Mouse (Mus musculus) NIH3T3 (cell line): ENCODE data around the gene Rrp36.
A peak's percentile ranks its signal among the peaks of the same experiment; 100 is the strongest.

Experiments
- DNase-seq: peaks from one replicate; pipeline ENCODE4 v3.0.0-alpha.2; 2012; ENCODE audit warnings: low read depth

Rrp36 gene

DNA sequence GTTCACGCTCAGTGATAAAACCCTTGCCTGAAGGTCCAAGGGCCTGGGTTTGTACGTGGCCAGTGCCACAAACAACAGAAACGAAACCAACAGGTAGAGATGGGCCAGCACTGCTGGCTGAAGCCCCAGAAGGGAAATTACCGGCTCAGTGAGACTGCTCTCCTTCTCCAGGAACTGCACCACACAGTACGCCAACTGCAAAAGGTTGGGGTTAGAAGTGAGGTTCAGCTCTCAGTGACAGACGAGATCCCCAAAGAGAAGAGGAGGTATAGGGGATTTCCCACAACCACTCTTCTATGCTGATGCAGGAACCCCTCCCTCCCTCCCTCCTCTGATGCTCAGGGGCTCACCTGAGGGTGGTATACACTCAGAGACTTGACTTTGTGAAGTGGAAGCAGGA lies 11.8 kb upstream of the Rrp36 start:
- no peak for DNase-seq

DNA sequence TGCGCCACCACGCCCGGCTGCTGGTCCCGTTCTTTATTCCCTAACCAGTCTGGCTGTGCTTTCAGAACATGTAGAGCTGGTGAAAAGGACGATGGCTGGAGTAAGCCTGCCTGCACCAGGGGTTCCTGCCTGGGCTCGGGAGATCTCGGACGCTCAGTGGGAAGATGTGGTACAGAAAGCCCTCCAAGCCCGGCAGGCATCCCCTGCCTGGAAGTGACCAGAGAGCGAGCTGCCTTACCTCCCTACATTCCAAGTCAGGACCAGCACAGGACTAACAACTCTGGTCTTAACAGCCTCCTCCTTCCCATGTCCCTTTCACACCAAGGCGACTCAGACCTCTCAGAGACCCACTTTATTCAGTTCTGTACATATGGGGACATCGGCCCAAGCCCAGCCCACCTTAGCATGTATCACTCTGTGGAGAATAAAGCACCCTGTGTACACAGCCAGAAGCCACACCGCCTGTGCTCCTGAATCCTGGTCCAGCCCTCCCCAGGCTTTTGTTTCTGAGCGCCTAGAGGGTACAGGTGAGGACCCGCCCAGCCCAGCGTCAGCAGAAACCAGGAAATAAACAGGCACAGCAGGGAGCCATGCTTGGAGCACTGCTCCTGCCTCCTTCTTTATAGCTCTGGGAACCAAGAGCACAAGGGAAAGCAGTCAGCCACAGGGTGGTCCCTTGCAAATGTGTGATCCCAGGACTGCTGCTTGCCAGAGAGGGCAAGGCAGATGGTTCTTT lies 8.7 kb upstream of the Rrp36 start:
- no peak for DNase-seq

DNA sequence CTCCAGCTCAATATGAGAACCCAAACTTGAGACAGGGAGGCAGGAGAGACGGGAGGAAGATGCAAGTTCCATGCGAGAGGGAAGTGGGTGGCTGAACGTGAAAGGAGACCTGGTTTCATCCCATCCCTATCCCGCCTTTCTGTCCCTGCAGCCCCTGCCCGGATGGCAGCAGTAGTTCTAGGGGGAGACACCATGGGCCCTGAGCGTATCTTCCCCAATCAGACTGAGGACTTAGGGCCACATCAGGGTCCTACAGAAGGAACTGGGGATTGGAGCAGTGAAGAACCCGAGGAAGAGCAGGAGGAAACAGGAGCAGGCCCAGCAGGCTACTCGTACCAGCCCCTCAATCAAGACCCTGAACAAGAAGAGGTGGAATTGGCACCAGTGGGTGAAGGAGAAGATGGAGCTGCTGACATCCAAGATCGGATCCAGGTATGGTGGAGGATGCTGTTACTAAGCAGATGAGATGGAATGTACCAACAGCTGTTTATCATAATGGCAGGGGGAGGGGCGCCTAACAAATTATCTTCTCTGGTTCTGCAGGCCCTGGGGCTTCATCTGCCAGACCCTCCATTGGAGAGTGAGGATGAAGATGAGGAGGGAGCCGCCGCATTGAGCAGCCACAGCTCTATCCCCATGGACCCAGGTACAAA lies 7.4 kb upstream of the Rrp36 start:
- DNase-seq, result peak; percentile 18

DNA sequence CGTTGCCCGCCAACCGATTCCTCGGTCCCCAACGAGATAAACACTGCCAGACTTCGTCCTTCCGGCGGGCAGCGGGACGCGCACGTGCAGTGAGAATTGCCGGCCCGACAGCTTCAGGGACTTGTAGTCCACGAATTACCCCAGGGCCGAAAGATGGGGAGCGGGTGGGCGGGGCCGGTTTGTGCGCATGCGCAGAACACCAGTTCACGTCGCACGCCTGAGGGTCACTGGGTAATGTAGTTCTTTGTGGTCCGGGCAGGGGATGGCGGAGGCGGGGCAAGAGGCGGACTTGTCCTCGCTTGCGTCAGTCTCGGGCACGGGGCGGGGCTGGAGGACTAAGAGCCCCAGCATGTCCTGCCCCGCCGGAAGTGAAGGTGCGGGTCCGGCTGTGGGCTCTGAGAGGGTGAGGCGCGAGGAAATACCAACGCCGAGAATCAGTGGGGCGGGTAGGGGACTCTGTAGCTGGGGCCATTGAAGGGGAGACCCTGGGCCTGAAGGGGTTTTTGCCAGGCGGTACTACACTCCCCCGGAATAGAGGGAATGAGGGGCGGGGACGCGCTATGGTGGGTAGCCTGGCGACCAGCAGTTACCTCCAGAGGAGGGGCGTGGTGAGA lies 6.7 kb upstream of the Rrp36 start, which contains the start of gene Klhdc3:
Gene Klhdc3, minus strand, starts transcription at position 155 of the 614 bp plus-strand sequence.
- DNase-seq, result peak; percentile 99

DNA sequence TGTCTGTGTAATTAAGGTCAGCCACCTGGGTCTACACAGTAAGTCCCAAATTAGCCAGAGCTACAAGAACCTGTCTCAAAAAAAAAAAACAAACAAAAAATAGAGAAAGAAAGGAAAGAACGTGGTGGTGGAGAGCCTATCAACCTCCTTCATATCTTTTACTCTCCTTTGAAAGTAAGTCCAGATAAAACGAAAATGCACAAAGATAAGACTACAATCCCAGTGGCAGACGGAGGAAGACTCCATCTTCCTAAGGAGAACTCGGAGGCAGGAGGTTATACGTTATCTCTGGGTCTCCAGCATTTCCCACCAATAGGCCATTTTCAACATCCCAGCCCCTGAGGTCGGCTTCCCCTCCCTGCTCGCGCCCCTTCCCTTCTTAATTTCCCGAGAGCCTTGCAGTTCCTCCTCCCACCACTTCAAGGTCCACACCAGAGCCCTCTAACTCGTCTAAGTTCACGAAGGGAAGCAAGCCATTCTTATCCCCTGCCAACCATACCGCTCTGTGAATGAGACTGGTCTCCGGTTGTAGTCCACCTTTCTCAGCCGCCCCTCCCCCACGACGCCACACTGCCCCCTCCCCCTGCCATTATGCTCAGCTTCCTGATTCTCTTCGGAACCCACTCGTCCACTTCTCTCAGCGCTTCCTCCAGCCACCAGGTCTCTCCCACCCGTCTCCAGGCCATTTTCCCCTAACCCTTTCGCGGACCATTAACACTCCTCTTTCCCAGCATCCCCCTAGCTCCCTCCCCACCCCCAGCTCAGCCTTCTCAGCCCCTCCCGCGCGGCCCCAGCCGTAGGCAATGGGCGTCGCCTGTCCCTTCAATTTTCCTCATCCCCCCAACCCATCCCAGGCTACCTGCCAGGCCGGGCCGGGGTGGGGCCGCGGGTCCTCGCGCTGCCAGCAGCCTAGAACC lies 5.9 kb upstream of the Rrp36 start:
- DNase-seq, result peak; percentile 66

DNA sequence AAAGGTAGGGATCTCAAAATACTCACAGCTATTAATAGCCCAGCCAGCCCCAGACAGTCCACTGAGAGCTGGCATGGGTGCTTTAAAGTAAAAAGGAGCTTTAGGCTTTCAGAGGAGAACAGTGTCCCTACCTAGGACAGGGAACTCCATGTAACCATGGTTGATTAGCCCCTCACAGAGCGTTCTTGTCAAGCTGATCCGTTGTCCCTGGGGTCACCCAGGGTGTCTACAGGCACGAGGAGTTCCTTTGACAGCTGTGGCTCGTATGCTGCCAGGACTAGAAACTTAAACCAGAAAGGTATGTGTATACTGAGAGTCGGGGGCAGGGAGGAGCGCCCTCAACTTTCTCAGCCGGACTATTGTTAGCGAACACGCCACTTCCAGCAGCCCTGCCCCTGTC lies 4.8 kb upstream of the Rrp36 start:
- DNase-seq, result no peak

DNA sequence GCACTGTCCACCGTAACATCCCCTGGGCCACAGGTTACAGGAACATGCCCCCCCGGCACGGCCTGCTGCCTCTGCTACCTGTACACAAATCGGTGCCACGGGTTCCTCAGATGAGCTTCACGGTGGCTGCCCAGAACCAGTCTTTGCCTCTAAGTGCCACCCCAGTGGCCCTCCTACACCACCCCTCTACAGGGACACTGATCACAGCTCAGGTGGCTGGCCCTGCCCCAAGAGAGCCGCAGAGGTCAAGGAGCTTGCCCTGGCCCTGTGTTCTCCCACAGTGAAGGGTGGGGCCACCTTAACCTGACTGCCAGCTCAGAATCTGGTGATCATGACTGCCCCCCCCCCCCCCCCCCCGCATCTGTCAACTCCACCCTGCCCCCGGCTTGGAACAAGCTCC lies 4.3 kb upstream of the Rrp36 start, which contains the start of gene Mea1:
Gene Mea1, plus strand, starts transcription at position 378 of the 400 bp plus-strand sequence.
- no peak for DNase-seq

DNA sequence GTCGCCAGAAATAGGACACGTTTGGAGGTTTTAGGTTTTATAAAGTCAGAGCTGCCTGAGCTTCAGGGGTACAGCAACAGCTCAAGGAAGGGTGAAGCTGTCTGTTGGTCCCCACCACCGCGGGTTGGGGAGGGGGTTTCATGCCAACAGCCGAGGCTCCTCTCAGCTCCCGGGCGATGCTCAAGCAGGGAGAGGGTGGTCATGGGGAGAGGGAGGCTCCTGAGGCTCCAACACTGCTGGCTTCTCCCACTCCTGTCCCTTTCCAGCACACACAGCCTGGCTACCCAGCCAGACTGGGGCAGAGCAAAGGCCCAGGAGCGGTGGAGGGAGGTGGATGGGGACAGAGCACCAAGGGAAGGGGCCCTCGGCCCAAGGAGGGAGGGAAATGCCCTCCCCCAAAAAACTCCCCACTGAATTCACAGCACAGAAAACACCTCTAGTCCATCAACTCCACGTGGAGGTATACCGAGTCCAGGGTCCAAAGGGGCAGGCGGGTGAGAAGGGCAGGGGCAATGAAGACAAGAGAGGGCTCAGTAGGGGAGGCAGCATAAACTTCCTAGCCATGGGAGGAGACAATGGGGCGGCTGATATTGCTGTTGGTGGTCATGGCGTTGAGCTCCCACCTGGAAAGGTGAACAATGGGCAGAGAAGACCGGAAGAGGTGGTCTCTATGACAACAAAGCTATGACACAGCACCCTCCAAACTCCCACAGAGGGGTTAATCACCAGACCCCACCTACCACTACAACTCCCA lies 555 bp upstream of the Rrp36 start:
- no peak for DNase-seq

DNA sequence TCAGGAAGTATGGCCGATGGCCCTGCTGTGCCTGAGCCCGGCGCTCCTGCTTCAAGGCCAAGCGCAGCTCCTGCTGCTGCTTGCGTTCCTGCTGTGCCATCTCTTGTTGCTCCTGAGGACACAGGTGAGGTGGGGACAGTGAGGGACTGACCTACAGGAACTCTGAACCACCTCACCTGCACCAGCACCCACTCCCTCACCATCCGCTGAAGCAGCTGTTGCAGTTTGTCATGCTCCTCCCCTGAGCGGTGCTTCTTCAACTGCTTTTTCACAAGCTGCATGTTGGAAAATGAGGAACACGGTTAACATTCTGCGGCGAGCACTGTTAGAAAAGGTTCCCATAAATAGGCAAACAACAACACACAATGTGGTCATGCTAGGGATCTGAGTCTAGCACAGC lies 4.2 kb downstream of the Rrp36 start:
- DNase-seq, result no peak

DNA sequence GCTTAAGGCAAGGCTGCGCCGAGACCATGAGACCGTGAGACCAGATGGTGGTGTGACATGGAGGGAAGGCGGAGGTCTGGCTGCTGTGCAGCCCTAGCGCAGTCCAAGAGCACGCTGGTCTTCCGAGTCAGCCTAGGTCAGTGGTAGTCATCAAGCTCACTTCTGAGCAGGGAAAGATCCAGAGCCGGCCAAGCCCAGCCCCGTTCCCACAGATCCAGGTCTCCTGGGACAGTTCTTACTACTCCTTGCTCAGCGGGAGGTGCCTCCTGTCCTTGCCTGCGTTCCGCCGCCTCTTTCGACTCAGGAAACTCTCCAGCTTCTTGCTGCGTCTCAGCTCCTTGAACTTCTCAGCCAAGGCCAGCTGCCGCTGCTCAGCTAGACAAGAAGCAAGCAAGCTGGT lies 6.4 kb downstream of the Rrp36 start:
- no peak for DNase-seq

DNA sequence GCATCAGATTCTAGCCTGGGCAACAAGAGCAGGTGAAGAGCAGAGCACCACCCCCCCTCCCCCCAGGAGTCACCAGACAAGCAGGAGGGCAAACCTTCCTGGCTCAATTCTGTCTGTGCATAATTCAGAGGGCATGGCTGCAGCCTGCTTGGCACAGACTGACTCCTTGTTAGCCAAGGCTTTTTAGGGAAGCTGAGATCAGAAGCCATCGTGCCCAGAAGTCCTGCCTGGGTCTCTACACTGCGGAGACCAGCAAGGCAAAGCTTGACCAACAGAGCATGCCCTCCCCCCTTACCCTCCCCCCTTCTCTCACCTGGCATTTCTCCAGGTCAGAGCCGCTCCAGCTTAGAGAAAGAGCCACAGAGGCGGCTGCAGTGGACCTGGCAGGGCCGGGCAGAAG lies 11.4 kb downstream of the Rrp36 start:
- DNase-seq, result no peak

DNA sequence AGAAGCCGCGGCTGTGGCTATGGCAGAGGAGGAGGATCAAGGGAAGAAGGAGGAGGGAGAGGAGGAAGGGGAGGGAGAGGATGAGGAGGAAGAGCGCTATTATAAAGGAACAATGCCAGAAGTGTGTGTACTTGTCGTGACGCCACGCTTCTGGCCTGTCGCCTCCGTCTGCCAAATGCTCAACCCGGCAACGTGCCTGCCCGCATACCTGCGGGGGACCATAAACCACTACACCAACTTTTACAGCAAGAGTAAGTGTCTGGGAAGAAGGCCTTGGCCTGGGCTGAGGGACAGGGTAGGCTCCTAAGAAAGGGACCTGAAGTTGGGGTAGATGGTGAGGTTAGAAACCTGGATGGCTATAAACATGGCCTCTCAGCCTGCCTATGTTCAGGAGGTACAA lies 12.2 kb downstream of the Rrp36 start:
- DNase-seq, result no peak

DNA sequence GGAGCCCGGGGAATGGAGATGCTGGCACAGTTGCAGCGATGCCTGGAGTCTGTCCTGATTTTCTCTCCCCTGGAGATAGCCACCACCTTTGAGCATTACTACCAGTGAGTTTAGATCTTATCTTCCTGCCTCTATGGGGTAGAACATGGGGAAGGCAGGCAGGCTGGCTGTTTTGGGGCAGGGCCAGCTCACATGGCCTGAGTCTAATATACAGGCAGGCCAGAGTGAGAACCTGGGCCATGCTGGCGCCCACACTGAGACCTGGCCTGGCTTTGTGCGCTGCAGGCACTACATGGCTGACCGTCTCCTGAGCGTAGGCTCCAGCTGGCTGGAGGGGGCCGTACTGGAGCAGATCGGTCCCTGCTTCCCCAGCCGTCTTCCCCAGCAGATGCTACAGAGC lies 12.8 kb downstream of the Rrp36 start:
- no peak for DNase-seq

DNA sequence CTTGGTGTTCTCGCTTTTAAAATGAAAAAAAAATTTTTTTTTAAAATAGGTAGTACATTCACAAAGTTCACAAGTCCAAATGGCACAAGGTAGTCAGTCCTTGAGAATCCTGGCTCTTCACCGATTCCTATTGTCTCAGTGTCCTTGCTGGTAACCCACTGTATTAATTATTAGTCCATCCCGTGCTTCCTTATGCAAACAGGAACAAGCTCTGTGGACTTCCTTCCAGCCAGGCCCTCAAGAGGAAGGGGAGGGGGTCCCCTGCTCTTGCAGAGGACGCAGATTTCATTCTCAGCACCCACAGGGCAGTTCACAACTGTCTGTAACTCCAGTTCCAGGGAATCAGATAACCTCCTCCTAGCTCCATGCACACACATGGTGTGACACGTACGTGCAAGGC lies 18.1 kb downstream of the Rrp36 start:
- no peak for DNase-seq

DNA sequence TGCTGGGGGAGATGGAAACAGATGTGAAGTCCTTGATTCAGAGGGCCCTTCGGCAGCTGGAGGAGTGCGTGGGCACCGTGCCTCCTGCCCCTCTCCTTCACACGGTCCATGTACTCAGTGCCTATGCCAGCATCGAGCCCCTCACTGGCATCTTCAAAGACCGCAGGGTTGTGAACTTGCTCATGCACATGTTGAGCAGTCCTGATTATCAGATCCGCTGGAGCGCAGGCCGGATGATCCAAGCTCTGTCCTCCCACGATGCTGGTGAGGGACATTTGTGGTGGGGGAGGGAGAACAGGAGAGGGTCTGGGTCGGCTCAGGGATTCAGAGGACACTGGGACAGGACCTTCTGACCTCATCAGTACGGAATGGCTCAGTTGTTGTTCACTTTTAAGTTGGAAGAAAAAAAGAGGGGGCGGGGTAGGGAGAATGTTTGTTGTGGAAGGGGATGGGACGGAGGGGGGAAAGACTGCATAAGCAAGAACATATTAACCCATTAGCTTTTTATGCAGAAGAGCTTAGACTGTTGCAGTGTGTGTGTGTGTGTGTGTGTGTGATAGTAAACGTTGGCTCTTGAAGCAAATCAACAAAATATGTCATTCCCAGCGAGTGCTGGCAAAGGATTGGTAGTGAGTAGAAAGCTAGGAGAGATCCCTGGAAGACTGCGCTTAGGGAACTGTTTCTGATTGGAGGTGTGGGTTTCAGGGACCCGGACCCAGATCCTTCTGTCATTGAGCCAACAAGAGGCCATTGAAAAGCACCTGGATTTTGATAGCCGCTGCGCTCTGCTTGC lies 22.2 kb downstream of the Rrp36 start:
- no peak for DNase-seq

DNA sequence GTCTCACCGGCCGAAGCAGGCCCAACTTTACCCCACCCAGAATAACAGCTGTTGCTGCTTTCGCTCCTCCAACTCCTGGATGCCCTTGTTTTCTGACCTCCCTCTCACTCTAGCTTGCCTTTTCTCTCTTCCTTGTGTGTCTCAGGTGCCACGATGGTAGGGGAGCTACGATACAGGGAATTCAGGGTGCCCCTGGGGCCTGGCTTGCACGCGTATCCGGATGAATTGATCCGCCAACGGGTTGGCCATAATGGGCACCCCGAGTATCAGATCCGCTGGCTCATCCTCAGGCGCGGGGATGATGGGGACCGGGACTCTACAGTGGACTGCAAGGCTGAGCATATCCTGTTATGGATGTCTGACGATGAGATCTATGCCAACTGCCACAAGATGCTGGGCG lies 22.9 kb downstream of the Rrp36 start:
- no peak for DNase-seq

DNA sequence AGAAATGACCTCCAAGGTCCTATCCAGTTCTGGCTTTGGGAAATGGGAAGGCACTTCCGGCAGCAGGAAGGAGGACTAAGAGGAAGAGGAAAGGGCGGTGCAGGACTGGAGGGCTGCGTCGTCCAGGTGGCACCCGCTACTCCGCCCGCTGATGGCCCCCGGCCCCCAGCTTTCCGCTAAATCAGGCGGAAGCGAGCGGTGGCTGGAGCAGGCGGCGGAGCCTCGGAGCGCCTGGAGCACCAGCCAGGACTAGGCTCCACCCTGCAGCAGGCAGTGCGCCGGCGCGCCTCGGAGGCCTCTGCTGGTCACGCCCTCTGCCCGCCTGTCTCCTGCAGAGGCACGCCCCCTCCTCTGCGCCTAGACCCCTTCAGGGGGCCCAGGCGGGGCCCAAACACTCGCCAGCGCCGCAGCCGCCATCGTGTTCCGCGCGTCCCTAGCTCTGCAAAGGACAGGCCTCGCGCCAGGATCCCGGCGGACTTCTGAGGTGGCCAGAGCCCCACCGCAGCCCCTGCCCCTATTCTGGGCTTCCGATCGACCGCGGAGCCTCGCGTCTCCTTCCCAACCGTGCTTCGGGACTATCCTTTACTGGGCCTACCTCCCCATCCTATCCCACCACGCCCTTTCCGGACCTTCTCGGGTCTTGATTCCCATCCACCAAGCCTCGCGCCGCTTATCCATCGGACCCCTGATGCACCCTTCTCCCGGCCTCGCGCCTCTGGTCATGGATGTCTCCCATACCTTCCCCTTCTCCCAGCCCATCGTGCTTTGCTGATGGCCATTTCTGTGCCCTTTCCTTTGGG lies 23.7 kb downstream of the Rrp36 start, which contains the start of gene Cul7:
Gene Cul7, plus strand, starts transcription at position 106 of the 800 bp plus-strand sequence.
- peak; percentile 95 for DNase-seq

DNA sequence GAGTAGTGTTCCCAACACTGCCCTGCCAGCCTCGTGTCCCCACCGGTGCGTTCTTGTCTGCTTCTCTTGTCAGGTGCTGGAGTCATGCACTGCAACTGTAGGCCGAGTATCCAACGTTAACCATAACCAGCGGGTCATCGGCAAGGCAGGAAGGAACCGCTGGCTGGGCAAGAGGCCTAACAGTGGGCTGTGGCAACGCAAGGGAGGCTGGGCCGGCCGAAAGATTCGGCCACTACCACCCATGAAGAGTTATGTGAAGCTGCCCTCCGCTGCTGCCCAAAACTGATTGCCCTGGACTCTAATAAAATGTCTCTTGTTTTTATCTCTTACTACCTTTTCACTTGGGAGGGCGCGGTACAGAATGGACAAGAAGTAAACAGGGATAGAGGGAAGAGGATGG lies 24.3 kb downstream of the Rrp36 start:
- DNase-seq, result no peak

DNA sequence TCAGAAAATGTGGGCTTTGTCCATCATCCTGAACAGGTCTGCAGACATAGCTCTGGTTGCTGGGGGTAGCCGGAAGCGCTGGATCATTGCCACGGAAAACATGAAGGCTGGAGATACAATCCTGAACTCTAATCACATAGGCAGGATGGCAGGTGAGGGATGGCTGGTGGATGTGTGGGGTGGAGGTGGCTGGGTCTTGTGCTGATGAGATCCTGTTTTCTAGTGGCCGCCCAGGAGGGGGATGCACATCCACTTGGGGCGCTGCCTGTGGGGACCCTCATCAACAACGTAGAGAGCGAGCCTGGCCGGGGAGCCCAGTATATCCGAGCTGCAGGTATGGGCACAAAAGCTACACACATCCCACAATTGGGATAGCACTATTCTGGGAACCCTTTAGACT lies 25.7 kb downstream of the Rrp36 start:
- no peak for DNase-seq

DNA sequence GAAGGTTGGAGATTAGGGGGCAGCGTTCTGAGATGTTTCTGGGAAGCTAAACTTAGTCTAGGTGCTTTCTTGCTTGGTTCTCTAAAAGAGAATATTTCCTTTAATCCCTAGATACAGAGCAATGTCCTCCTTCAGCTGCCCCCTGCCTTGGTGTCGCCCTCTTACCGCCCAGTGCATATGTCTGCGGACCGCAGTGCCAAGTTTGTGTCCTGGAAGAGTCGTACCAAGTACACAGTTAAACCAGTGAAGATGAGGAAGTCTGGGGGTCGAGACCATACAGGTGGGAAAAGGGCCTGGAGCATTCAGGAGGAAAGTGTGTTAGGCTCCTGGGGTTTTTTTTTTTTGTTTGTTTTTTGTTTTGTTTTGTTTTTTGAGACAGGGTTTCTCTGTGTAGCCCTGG lies 26.9 kb downstream of the Rrp36 start:
- DNase-seq, result no peak
